Mouse (Mus musculus) MEL-GATA-1-ER (cell line): ENCODE results near the gene Scn4a.
"Not testable (repeated sequence)": the region's sequence is repeated elsewhere in the genome, so short reads cannot be mapped to it uniquely, and the experiment has no call there.

Source experiments
- DNase-seq: peaks from one replicate; pipeline ENCODE4 v3.0.0-alpha.2; 2012; ENCODE audit warnings: low read depth; ENCODE audit errors: extremely low read depth

Scn4a gene

GRCm38 (mm10) chr11:106359350-106359749 lies 6.3 kb upstream of the Scn4a start:
- DNase-seq: no peak

- no peak for DNase-seq
Observed at GRCm38 (mm10) chr11:106355382-106356128, 2.5 kb upstream of the Scn4a start.

- DNase-seq: no peak
Observed at GRCm38 (mm10) chr11:106354181-106354580, 1.1 kb upstream of the Scn4a start.

GRCm38 (mm10) chr11:106351941-106352340 lies 1.1 kb downstream of the Scn4a start:
- DNase-seq: no peak

- no peak for DNase-seq
Observed at GRCm38 (mm10) chr11:106351253-106351652, 1.8 kb downstream of the Scn4a start.

GRCm38 (mm10) chr11:106350853-106351252 lies 2.2 kb downstream of the Scn4a start:
- DNase-seq: no peak

GRCm38 (mm10) chr11:106349772-106350171 lies 3.3 kb downstream of the Scn4a start:
- no peak for DNase-seq

- no peak for DNase-seq
Observed at GRCm38 (mm10) chr11:106344910-106345309, 8.2 kb downstream of the Scn4a start.

GRCm38 (mm10) chr11:106340990-106341520 lies 12.0 kb downstream of the Scn4a start:
- DNase-seq: no peak

- DNase-seq: not testable (repeated sequence)
Observed at GRCm38 (mm10) chr11:106339323-106339722, 13.8 kb downstream of the Scn4a start.

- DNase-seq: no peak
Observed at GRCm38 (mm10) chr11:106338870-106339269, 14.2 kb downstream of the Scn4a start.

GRCm38 (mm10) chr11:106338029-106338428 lies 15.1 kb downstream of the Scn4a start:
- DNase-seq: no peak

GRCm38 (mm10) chr11:106334066-106334465 lies 19.0 kb downstream of the Scn4a start:
- no peak for DNase-seq

GRCm38 (mm10) chr11:106332458-106332857 lies 20.6 kb downstream of the Scn4a start:
- DNase-seq: no peak

GRCm38 (mm10) chr11:106329682-106330081 lies 23.4 kb downstream of the Scn4a start:
- DNase-seq: peak; percentile 24

GRCm38 (mm10) chr11:106329128-106329527 lies 24.0 kb downstream of the Scn4a start:
- DNase-seq: no peak

GRCm38 (mm10) chr11:106328521-106328920 lies 24.6 kb downstream of the Scn4a start:
- DNase-seq: no peak

- DNase-seq: peak; percentile 58
Observed at GRCm38 (mm10) chr11:106326475-106326874, 26.6 kb downstream of the Scn4a start.

- peak; percentile 18 for DNase-seq
Observed at GRCm38 (mm10) chr11:106325566-106326206, 27.4 kb downstream of the Scn4a start.

- DNase-seq: no peak
Observed at GRCm38 (mm10) chr11:106324858-106325257, 28.2 kb downstream of the Scn4a start.

- no peak for DNase-seq
Observed at GRCm38 (mm10) chr11:106318406-106319366, 34.4 kb downstream of the Scn4a start.
